Mouse (Mus musculus) erythroblast, embryonic 14.5 days (primary cell): ENCODE data around the gene Lrg1. TPM values are rescaled to one million over a fixed set of nuclear protein-coding genes. Genes with fewer than 3 reads are reported as not detected.
"Not testable (repeated sequence)": the region's sequence is repeated elsewhere in the genome, so short reads cannot be mapped to it uniquely, and the experiment has no call there.

Experiments
- H3K27me3 ChIP-seq: 2 replicates; pipeline ENCODE4 v1.6.1; 2012; ENCODE audit warnings: inconsistent platforms; ENCODE audit not compliant: control insufficient read depth
- H3K36me3 ChIP-seq: 2 replicates; pipeline ENCODE4 v1.6.1; 2012; ENCODE audit warnings: mild to moderate bottlenecking, inconsistent platforms; ENCODE audit not compliant: control insufficient read depth
- H3K4me1 ChIP-seq: 2 replicates; pipeline ENCODE4 v1.6.1; 2012; ENCODE audit warnings: inconsistent platforms; ENCODE audit not compliant: control insufficient read depth
- H3K4me3 ChIP-seq: replicated peaks from 2 replicates; pipeline ENCODE3; 2012; ENCODE audit warnings: moderate library complexity, mild to moderate bottlenecking, inconsistent platforms
- H3K9me3 ChIP-seq: 2 replicates; pipeline ENCODE4 v1.6.1; 2012; ENCODE audit warnings: low read length, inconsistent platforms, mixed read lengths; ENCODE audit not compliant: control insufficient read depth
- GATA1 ChIP-seq: IDR thresholded peaks from 2 replicates; pipeline ENCODE4 v1.6.1; 2012; ENCODE audit warnings: low read length, inconsistent platforms, mixed read lengths
- TAL1 ChIP-seq: IDR thresholded peaks from 3 replicates; pipeline ENCODE4 v1.6.1; 2012; ENCODE audit warnings: low read length, inconsistent platforms, mixed read lengths
- polyA plus RNA-seq: library from polyadenylated mRNA; stranded (reverse); fragments of >175 nt; gene quantifications from 2 replicates; pipeline ENCODE4 v1.2.3, GENCODE M21; 2012

The Lrg1 gene
- polyA plus RNA-seq, 1 experiment = 0.03 TPM

- Histone ChIP-seq H3K4me3 (no peak overlapping the region), H3K9me3 (no peaks in the 10 kb centered on the region), H3K4me1 (peaks cover 7% of the 10 kb centered on the region), H3K36me3 (no peaks in the 10 kb centered on the region), H3K27me3 (peaks cover 45% of the 10 kb centered on the region)
- no peak for TF ChIP-seq TAL1
- TF ChIP-seq GATA1 = no peak
Measured at GRCm38 (mm10) chr17:56116193-56116592, 5.6 kb downstream of the Lrg1 start.

GRCm38 (mm10) chr17:56112743-56113142, 9.1 kb downstream of the Lrg1 start:
- no peaks in the 10 kb centered on the region for H3K36me3 ChIP-seq
- peaks cover 14% of the 10 kb centered on the region for H3K27me3 ChIP-seq
- TF ChIP-seq TAL1 (no peak), GATA1 (no peak)
- no peaks in the 10 kb centered on the region for H3K9me3 ChIP-seq
- peaks cover 7% of the 10 kb centered on the region for H3K4me1 ChIP-seq
- H3K4me3 ChIP-seq = no peak overlapping the region

- TF ChIP-seq GATA1 (no peak), TAL1 (no peak)
- peaks cover 6% of the 10 kb centered on the region for H3K27me3 ChIP-seq
- no peaks in the 10 kb centered on the region for H3K36me3 ChIP-seq
- H3K9me3 ChIP-seq = no peaks in the 10 kb centered on the region
- H3K4me1 ChIP-seq = no peaks in the 10 kb centered on the region; the same call in 1 of the 2 replicates
- no peak overlapping the region for H3K4me3 ChIP-seq
Measured at GRCm38 (mm10) chr17:56111864-56112263, 9.9 kb downstream of the Lrg1 start.

- Histone ChIP-seq H3K27me3 (no peaks in the 10 kb centered on the region; the same call in 1 of the 2 replicates), H3K9me3 (no peaks in the 10 kb centered on the region), H3K4me3 (no peak overlapping the region), H3K36me3 (no peaks in the 10 kb centered on the region), H3K4me1 (no peaks in the 10 kb centered on the region; the same call in 1 of the 2 replicates)
- TF ChIP-seq TAL1 (no peak), GATA1 (no peak)
Measured at GRCm38 (mm10) chr17:56111021-56111420, 10.8 kb downstream of the Lrg1 start.

GRCm38 (mm10) chr17:56110571-56110970, 11.2 kb downstream of the Lrg1 start:
- H3K4me3 ChIP-seq = no peak overlapping the region
- H3K27me3 ChIP-seq = no peaks in the 10 kb centered on the region
- no peak for TF ChIP-seq TAL1
- TF ChIP-seq GATA1 = no peak
- no peaks in the 10 kb centered on the region for H3K9me3 ChIP-seq
- no peaks in the 10 kb centered on the region for H3K36me3 ChIP-seq
- H3K4me1 ChIP-seq = no peaks in the 10 kb centered on the region; the same call in 1 of the 2 replicates

GRCm38 (mm10) chr17:56109219-56110051, 12.4 kb downstream of the Lrg1 start, which contains the start of gene Plin4:
TSS of gene Plin4 (minus strand) at chr17:56109803.
- H3K4me1 ChIP-seq = no peaks in the 10 kb centered on the region; the same call in 1 of the 2 replicates
- no peak within 1 kb of the TSS for H3K4me3 ChIP-seq
- no peaks in the 10 kb centered on the region for H3K36me3 ChIP-seq
- H3K9me3 ChIP-seq = no peaks in the 10 kb centered on the region
- H3K27me3 ChIP-seq = no peaks in the 10 kb centered on the region
- TF ChIP-seq TAL1 (no peak), GATA1 (no peak)

GRCm38 (mm10) chr17:56108334-56109044, 13.3 kb downstream of the Lrg1 start:
- Histone ChIP-seq H3K4me1 (no peaks in the 10 kb centered on the region; the same call in 1 of the 2 replicates), H3K27me3 (no peaks in the 10 kb centered on the region), H3K36me3 (peaks cover 7% of the 10 kb centered on the region), H3K9me3 (no peaks in the 10 kb centered on the region), H3K4me3 (no peak overlapping the region)
- TF ChIP-seq TAL1 = no peak
- no peak for TF ChIP-seq GATA1

GRCm38 (mm10) chr17:56107736-56108135, 14.1 kb downstream of the Lrg1 start:
- Histone ChIP-seq H3K36me3 (peaks cover 14% of the 10 kb centered on the region), H3K9me3 (no peaks in the 10 kb centered on the region), H3K4me3 (no peak overlapping the region), H3K27me3 (no peaks in the 10 kb centered on the region), H3K4me1 (no peaks in the 10 kb centered on the region)
- no peak for TF ChIP-seq GATA1
- no peak for TF ChIP-seq TAL1

- peaks cover 22% of the 10 kb centered on the region for H3K36me3 ChIP-seq
- H3K27me3 ChIP-seq = no peaks in the 10 kb centered on the region
- H3K9me3 ChIP-seq = no peaks in the 10 kb centered on the region
- no peaks in the 10 kb centered on the region for H3K4me1 ChIP-seq
- H3K4me3 ChIP-seq = no peak overlapping the region
- TF ChIP-seq TAL1 (no peak), GATA1 (no peak)
Measured at GRCm38 (mm10) chr17:56106981-56107380, 14.8 kb downstream of the Lrg1 start.

GRCm38 (mm10) chr17:56106436-56106835, 15.4 kb downstream of the Lrg1 start:
- not testable (repeated sequence) for H3K9me3 ChIP-seq, H3K4me1 ChIP-seq, H3K27me3 ChIP-seq, H3K4me3 ChIP-seq
- H3K36me3 ChIP-seq = peaks cover 27% of the 10 kb centered on the region

GRCm38 (mm10) chr17:56104821-56105220, 17.0 kb downstream of the Lrg1 start:
- not testable (repeated sequence) for H3K4me1 ChIP-seq, H3K4me3 ChIP-seq, H3K9me3 ChIP-seq, H3K27me3 ChIP-seq
- H3K36me3 ChIP-seq = peaks cover 43% of the 10 kb centered on the region
